Mouse (Mus musculus): ENCODE measurements around the gene Sntg2. TPM values are rescaled to one million over a fixed set of nuclear protein-coding genes. Genes with fewer than 3 reads are reported as not detected.

Gene Sntg2
- total RNA-seq, 2 experiments from 2014 or later, result 0.18 to 0.19 TPM

Other genes with a start within 250 kb of the Sntg2 start
- not detected for gene Tpo, start 240.8 kb downstream of the Sntg2 start, total RNA-seq (2021)
- 1 to 10 TPM; 6.5 to 7.4 TPM for gene Tmem18, start 211.1 kb upstream of the Sntg2 start, total RNA-seq (2021)